In the genomic region with DNA sequence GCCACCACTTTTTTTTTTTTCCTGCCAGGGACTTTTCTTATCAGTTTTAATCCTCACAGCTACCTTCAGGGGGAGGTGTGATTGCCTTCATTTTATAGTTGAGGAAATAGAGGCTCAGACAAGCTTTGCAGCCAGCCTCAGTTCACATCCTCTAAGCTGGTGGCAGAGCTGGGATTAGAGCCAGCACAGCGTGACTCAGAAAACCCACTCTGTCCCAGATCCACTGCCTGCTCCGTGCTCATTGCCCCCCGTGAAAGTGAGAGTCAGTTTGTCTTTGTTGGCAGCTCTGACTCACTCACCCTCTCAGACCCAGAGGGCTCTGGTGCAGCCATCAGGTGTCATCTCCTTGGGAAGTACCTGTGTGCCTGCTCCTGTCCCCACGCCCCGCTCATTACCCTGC, we compare ENCODE assay signal across 8 mouse cellular contexts. TPM values are rescaled to one million over a fixed set of nuclear protein-coding genes. Genes with fewer than 3 reads are reported as not detected.
DNase-seq lines count a peak whose midpoint lies in the region.
"Had no signal": no experiment of that assay in that cellular context is flagged by ENCODE, and none has a peak within 500 bp of the region (broad histone marks: within the 10 kb centered on the region; RNA-seq: fewer than 3 reads in every experiment).

No protein-coding gene starts in this region.

- DNase-seq in Muller cell, postnatal 12 days (ENCODE audit: inconsistent ontology term), result peak; percentile 67
- DNase-seq in adrenal gland, postnatal 36 days, result peak; percentile 30 to 50
- DNase-seq in layer of hippocampus, adult 8-10 months (ENCODE audit: low spot score in 2 of 2), result peak; percentile 13 to 19
- peak; percentile 17 for DNase-seq in retina, postnatal 7 days (ENCODE audit: low read depth, low spot score)
- DNase-seq in gastrocnemius, postnatal 14 days, result no peak
- DNase-seq in urinary bladder, postnatal 25 days (ENCODE audit: low spot score), result no peak
- DNase-seq in heart, postnatal 10 days, result no peak
- DNase-seq: lung, embryonic 14.5 days had no signal

- intact Hi-C loops in gastrocnemius, postnatal 14 days (cut with DNase I; ENCODE audit: low total_unique reads), result no loop called here
- intact Hi-C loops in heart, postnatal 10 days (cut with DNase I), result no loop called here

RNA-seq across cellular contexts. Expression of a gene that starts 34.2 kb away (rescaled TPM):
- total RNA-seq in adrenal gland, postnatal 36 days (2021), result 10 to 100 TPM; 11.4 to 24.0 TPM
- total RNA-seq in layer of hippocampus, adult 8-10 months (2022), result 1 to 10 TPM; 3.7 to 8.1 (median 5.6) TPM
- total RNA-seq in gastrocnemius, postnatal 14 days (2021), result 1 to 10 TPM; 2.7 to 3.8 TPM
- 1 to 10 TPM; 6.0 to 6.1 TPM for total RNA-seq in heart, postnatal 10 days (2021)

Comparison
In these comparisons a context has a peak if more than half of its experiments do, and no peak if none do; other contexts are left out.
1. DNase-seq: peak in Muller cell, postnatal 12 days (single experiment), adrenal gland, postnatal 36 days (2 of 2), layer of hippocampus, adult 8-10 months (2 of 2) and retina, postnatal 7 days (single experiment); none in gastrocnemius, postnatal 14 days (single experiment), urinary bladder, postnatal 25 days (single experiment) and heart, postnatal 10 days (0 of 2).